Mouse (Mus musculus) ovary, postnatal 10 days (tissue): ENCODE measurements at regions not wholly inside any gene's neighbourhood (a gene's known extent, or its start where the extent isn't known, plus 50 kb on each side); places are given as distances from the start of the nearest gene placed in this dataset.

Experiments
- DNase-seq: peaks from one replicate; pipeline ENCODE4 v3.0.0; 2022; ENCODE audit warnings: low spot score

GRCm38 (mm10) chr2:93135324-93135723, 52.0 kb upstream of the Trp53i11 start:
- no peak for DNase-seq

GRCm38 (mm10) chr2:93133301-93133971, 53.9 kb upstream of the Trp53i11 start:
- no peak for DNase-seq

- no peak for DNase-seq
Observed at GRCm38 (mm10) chr2:93131825-93132623, 55.3 kb upstream of the Trp53i11 start.

- no peak for DNase-seq
Observed at GRCm38 (mm10) chr2:93131236-93131635, 56.1 kb upstream of the Trp53i11 start.

GRCm38 (mm10) chr2:93129176-93129575, 58.2 kb upstream of the Trp53i11 start:
- no peak for DNase-seq

- peak; percentile 21 for DNase-seq
Observed at GRCm38 (mm10) chr2:93126595-93127165, 60.7 kb upstream of the Trp53i11 start.

GRCm38 (mm10) chr2:93126112-93126511, 61.2 kb upstream of the Trp53i11 start:
- no peak for DNase-seq

GRCm38 (mm10) chr2:93124866-93125467, 62.4 kb upstream of the Trp53i11 start:
- no peak for DNase-seq

DNA sequence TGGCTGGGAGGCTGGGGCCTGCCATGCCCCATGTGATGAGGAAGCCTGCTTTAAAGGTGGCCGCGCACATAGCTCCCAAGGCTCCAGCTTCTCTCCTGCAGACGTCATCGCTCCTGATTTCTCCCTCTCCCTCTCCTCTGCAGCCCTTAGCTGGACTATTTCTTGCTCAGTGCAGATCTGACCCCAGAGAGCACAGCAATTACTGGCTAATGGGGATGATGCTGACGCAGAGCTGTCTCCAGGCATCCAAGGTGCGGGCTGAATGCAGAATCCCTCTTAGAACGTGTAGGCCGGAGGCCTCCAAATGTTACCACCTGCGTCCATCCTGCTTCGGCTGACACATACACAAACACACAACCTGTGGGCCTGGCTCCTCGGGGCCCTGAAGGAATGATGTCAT, 63.5 kb upstream of the Trp53i11 start:
- no peak for DNase-seq

DNA sequence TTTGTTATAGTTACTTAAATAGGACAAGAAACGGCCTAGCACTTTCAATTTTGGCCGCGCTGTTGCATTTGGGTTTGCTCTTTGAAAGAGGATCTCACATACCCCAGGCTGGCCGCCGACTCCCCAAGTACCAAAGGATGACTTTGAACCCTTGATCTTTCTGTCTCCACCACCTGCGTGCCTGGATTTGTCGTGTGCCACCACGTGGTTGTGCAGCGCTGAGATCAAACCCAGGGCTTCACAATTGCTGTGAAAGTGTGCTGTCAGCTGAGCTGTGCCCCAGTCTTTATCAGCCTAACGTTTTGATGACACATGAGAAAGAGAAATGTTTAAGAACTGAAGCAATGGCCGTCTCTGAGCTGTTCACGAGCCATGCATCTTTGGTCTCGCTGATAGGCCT, 67.0 kb upstream of the Trp53i11 start:
- DNase-seq, result no peak

DNA sequence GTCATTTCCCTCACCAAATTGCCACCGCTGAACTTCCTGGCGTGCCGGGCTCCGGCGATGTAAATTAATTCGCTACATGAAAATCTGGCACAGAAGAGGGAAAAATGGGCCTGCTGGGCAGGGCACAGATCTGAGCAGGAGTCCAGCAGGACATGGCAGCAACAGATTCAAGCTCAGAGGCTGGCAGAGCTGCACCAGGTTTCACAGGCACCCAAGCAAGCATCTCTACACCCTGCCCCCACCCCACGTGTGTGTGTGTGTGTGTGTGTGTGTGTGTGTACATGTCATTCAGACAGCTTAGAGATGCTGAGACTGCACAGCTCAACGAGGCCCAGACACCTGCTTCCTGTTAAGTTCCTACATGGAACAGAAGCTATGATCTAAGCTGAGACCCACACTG, 68.3 kb upstream of the Trp53i11 start:
- DNase-seq, result no peak

DNA sequence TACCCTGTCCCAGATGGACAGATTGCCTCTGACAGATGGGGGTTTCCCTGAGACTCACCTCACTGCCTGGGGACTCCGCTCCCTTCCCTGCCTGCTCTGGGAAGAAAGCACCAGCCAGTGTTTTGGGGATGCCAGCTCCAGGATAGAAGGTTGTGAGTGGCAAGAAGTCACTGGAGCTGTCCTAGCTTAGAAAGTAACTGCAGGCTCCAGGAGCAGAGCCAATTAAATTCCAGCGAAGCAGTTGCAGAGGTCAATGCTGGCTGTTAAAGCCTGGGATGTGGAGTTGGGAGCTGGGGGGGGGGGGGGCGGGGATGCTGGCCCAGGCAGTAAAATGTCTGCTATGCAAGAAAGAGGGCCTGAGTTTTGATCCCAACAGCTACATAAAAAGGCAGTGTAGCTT, 69.3 kb upstream of the Prdm11 start:
- DNase-seq, result no peak

- no peak for DNase-seq
Observed at GRCm38 (mm10) chr2:93113929-93114328, 68.0 kb upstream of the Prdm11 start.

DNA sequence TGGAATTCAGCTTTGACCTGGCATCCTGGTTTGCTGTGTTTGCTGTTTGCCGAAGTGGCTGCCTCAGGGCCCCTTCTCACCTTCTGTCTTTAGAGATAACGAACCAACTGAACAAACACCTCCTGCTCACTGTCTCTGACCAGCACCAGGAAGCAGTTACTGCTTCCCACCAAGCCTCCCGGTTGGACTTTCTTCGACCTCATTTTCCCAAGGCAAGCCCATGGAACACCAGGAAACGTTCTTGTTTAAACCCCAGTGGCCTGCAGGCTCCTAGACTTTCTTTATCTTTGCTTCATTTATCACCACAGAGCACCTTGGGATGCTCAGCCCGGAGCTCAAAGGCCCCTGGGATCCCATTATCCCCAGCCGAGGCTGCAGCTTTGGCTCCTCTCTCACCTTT, 66.4 kb upstream of the Prdm11 start:
- DNase-seq, result no peak

DNA sequence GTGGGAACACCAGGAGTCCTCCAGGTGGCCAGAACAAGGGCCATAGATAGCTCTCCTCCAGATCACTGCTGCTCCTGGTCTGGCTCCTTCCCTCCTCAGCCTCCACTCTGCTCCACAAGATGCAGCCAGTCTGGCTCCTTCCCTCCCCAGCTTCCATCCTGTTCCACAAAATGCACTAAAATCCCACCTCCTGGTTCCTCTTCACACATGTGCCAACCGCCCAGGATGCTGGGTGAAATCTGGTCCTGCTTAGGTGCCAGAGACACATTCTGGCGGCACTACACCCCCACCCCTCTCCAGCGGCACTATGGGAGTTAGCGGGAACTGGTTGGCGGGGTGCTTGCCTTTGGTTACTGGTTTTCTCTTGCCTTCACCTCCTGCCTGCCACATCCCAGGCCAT, 64.9 kb upstream of the Prdm11 start:
- no peak for DNase-seq

- no peak for DNase-seq
Observed at GRCm38 (mm10) chr2:93106581-93106980, 60.6 kb upstream of the Prdm11 start.

DNA sequence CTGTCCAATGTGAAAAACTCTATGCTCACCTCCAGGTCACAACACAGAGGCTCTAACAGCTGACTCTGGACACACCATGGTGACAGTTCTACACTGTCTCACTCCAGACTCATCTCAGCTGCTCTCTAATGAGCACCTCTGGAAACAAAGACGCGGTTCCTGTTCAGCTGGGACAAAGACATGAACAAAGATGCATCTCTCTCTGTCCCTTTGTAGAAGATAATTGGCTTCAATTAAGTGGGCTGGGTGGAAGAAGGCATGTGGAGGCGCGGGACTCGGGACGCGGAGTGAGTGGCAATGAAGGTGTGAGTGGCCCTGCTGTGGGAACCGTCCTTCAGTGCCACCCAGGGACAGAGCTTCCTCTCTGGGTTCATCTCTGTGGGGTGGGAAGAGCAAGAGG, 56.0 kb upstream of the Prdm11 start:
- DNase-seq, result no peak

DNA sequence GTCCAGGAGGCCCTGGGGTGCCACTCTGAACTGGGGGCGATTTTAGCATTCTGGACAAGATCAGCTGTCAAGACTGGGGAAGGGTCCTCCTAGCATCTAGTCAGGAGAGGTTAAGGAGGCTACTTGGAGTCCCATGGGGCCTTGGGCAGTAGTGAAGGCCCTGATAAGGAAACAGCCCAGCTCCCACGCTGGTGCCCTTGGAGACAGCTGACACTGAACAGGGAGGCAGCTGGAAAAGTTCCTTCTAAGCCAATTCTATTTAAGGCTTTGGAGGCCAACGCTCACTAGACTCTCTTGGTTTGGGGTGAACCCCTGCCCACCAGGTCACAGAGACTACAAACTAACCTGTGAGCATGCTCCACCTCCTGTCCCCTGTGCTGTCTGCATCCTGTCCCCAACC, 53.8 kb upstream of the Prdm11 start:
- DNase-seq, result no peak

DNA sequence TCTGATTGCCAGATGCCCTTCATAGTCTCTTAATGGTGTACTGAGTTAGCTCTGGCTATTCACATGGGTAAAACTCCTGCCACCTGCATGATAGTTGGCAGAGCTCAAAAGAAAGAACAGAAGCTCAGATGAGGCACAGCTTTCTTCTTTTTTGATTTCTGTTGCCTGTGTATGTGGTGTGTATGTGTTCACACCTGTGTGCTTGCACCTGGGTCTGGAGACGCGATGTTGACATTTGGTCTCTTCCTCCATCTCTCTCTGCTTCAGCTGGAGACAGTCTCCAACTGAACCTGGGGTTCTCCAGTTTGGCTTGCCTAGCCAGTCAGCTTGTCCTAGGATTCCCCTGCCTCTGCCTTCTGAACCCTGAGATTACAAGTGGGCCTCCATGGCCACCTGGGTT, 51.0 kb upstream of the Prdm11 start:
- no peak for DNase-seq

DNA sequence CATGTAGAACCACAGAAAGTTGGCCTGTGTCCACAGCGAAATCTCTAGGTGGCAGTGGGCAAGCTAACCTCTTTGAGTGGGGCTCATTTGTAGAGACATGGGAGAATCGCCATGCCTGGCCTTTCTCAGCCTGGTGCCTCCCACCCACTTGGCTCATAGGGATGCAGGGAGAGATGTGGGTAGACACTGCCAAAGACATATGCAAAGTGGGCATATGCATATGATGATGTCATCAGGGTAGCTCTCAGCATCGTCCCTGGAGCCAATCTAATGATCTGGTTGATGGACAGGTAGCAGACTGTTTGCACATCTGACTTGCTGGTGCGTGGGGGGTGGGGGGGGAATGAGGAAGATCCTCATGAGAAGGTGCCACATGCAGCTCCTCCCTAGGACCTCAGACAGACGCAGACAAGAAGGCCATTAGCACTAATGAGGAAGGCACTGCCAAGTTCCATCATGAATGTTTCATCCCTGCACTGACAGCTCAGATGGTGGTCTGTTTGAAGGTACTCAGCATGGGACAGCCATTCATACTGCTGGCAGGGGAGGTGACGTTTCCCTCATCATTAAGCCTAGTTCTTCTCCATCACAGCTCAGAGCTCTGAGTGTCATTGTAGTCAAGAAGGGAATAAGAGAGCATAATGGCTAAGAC, 50.2 kb upstream of the Prdm11 start:
- DNase-seq, result no peak
